Mouse (Mus musculus): ENCODE data around the gene Tll1. TPM values are rescaled to one million over a fixed set of nuclear protein-coding genes. Genes with fewer than 3 reads are reported as not detected.
"Not testable (repeated sequence)": the region's sequence is repeated elsewhere in the genome, so short reads cannot be mapped to it uniquely, and the experiment has no call there.

Tll1 gene
- polyA plus RNA-seq, 1 experiment from 2014 or later = 1.3 TPM

DNA sequence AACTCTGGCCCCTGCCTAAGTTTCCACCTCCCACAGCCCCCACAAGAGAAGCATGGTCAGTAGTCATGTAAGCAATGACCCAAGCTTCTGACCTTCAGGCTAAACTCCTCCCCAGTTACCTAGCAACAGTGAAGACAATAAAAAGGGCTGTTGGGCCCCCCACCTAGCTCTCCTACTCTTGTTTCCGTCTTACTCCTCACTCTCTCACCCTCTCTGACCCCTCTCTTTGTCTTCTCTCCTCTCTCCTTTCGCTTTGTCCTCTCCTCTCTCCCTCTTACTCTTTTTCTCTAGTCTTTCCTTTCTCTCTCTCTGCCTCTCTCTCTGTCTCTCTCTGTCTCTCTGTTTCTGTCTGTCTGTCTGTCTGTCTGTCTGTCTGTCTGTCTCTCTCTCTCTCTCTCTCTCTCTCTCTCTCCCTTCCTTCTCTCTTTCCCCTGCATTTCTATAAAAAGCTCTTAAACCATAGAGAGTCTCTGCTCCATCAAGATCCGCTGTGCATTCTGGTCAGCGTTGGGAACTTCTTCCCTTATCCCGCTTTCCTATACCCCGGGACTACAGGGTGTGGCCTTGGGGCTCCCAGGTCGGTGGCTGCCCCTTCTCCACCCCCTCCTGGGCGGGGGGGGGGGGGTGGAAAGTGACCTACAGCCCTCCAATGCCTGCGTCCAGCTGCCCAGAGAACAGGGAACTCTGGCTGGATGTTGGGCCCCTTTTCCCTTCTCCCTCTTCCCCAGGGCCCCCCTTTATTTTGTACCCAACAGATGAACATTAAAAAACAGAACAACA, 235.3 kb downstream of the Tll1 start:
- WGBS = 30% methylated on average over 8 of the region's 9 CpGs
- not testable (repeated sequence) for H3K4me3 ChIP-seq (ENCODE audit: low read depth, low read length); H3K9ac ChIP-seq (ENCODE audit: low read length); H3K27ac ChIP-seq (ENCODE audit: low read depth, low read length); DNase-seq (ENCODE audit: low spot score); H3K4me2 ChIP-seq (ENCODE audit: low read depth, low read length, severe bottlenecking); ATAC-seq (replicated peaks; ENCODE audit: low FRiP score); H3K9me3 ChIP-seq (ENCODE audit: control insufficient read depth, low read length); H3K4me1 ChIP-seq (replicated peaks; ENCODE audit: control insufficient read depth, insufficient read depth, low read length); H3K27me3 ChIP-seq (ENCODE audit: control insufficient read depth, insufficient read depth, low read length); H3K36me3 ChIP-seq (ENCODE audit: control insufficient read depth, insufficient read depth, low read length)

Data from forebrain, embryonic 11.5 days (tissue).